Mouse (Mus musculus): Measurements from ENCODE around the gene Tbx6. TPM values are rescaled to one million over a fixed set of nuclear protein-coding genes. Genes with fewer than 3 reads are reported as not detected.
"Not testable (repeated sequence)": the region's sequence is repeated elsewhere in the genome, so short reads cannot be mapped to it uniquely, and the experiment has no call there.

The Tbx6 gene
- total RNA-seq, 2 experiments from 2014 or later = 0.54 to 0.68 TPM

DNA sequence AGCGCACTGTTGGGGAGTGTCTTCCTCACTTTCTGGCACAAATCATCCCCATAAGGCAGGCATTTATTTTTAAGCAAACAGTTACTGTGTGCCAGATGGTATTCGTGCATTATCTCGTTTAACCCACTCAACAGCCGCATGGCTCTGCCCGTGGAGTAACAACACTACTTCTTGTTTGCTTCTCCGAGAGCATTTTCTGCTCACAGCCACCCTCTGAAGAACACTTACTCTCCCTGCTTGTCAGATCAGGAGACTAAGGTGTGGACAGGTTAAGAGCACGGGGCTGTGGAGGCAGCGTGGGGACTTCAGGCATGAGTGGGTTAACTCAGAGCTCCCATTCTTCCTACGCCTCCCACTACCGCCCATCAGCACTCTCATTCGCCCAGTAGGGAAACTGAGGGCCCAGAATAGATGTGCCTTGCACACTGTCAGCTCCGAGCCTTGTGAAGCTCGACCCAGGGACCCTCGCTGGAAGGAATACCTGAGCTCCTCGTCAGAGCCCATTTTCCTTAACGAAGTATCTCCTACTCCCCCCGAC, 18.7 kb upstream of the Tbx6 start:
- peak; percentile 71 to 74 for DNase-seq (ENCODE audit: low spot score in 2 of 2)

DNA sequence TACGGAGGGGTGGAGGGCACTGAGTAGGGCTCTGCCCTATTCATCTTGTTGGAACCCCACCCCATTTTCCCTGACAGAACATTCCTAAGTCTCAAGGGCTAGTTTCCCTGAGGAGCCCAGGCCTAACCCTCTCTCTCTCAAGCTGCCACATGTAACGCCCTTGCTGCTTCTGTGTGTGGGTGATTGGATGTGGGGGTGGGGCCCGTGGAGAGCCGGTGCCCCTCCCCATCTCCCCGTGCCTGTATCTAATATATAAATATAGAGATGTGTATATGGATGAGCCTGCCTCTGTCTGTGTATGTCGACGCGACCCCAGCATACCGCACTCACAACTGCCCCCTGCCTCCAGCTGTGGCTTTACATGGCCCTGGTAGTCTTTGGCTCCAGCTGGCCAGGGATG, 15.7 kb upstream of the Tbx6 start:
- intact Hi-C loops (cut with DNase I) = no loop called here
- DNase-seq (ENCODE audit: low spot score in 2 of 2) = no peak

More for the DNA sequence above, 18.7 kb upstream of the Tbx6 start:
- intact Hi-C loops (cut with DNase I) = loop anchor here (2.0 to 5.0 kb wide), 2 partner anchors 36 to 60 kb away; no protein-coding TSS in a partner anchor

DNA sequence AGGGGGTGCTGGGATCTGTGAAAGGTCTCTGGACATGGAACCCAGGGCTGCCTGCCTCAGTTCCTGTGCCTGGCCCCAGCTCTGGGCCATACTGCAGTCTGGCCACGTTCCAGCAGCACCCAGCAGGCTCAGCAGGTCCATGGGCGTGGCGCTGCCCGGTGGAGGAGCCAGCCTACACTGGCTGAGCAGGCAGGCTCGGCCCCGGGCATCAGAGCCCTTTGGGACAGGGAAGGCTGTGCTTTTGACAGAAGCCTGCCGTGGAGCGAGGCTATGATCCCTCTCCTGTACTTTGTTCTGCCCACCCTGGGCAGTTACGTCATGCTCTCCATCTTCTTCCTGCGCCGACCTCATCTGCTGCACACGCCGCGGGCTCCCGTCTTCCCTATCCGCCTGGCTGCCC, 15.1 kb upstream of the Tbx6 start, which contains the start of gene Gdpd3:
Gdpd3 (plus strand) TSS at position 134 of the 400 bp plus-strand sequence.
- no peak for DNase-seq (ENCODE audit: low spot score in 2 of 2)
- intact Hi-C loops (cut with DNase I) = no loop called here

DNA sequence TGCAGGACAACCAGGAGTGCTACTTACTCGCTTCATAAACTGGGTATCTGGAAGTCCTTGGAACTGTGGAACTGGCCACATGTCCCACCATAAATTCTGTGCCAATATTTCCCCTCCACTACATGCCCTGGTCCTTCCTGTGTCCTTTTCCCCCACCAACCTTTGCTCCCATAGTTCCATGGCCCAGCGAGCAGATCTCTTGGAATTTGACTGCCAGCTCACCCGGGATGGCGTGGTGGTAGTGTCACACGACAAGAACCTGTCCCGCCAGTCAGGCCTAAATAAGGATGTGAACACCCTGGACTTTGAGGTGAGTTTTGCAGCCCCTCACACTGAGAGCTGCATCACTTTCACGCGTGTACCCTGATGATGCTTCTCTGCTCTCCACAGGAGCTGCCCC, 14.3 kb upstream of the Tbx6 start:
- intact Hi-C loops (cut with DNase I) = no loop called here
- no peak for DNase-seq (ENCODE audit: low spot score in 2 of 2)

DNA sequence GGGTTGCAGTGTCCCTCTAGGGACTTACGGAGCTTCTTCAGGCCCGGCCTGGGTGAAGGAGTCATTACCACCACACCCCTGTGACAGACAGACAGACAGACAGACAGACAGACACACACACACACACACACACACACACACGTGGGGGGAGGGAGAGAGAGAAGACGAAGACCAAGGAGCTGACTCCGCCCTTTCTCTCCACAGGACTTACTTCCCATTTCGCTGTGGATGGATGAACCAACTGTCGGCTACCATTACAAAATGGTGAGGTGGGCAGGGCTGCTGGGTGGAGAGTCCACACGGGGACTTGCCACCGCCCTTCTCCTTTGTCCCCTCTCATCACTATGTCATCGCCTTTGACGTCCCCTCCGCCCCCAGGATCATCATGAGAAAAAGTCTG, 10.5 kb upstream of the Tbx6 start:
- DNase-seq (ENCODE audit: low spot score in 2 of 2) = no peak
- intact Hi-C loops (cut with DNase I) = no loop called here

DNA sequence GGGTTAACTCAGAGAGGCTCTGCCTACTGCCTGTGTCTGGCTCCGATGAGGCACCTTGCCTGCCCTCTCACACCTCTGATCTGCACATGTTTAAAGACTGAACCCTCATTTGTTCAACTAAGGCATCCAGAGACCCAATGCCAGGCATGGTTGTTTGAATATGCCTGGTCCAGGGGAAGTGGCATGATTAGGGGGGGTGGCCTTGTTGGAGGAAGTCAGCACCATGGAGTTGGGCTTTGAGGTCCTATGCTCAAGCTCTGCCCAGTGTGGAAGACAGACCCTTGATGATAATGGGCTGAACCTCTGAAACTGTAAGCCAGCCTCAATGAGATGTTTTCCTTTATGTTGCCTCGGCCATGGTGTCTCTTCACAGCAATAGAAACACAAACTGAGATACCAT, 7.9 kb upstream of the Tbx6 start:
- no peak for DNase-seq (ENCODE audit: low spot score in 2 of 2)
- intact Hi-C loops (cut with DNase I) = no loop called here

DNA sequence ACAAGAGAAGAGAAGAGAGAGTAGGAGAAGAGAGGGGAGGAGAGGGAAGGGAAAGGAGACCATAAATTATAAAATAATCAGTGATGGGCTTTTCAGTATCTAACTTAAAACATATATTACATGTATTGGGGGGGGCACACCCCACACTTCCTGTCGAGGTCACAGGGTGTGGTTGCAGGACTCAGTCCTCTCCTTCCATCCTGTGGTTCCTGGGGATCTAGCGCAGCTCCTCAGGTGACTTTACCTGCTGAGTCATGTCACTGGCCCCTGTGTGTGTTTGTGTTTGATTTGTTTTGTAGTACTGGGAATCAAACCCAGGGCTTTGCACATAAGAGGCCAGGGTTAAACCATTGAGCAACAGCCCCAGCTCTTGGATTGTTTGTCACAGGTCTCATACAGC, 6.8 kb upstream of the Tbx6 start:
- intact Hi-C loops (cut with DNase I) = no loop called here
- DNase-seq (ENCODE audit: low spot score in 2 of 2) = no peak

DNA sequence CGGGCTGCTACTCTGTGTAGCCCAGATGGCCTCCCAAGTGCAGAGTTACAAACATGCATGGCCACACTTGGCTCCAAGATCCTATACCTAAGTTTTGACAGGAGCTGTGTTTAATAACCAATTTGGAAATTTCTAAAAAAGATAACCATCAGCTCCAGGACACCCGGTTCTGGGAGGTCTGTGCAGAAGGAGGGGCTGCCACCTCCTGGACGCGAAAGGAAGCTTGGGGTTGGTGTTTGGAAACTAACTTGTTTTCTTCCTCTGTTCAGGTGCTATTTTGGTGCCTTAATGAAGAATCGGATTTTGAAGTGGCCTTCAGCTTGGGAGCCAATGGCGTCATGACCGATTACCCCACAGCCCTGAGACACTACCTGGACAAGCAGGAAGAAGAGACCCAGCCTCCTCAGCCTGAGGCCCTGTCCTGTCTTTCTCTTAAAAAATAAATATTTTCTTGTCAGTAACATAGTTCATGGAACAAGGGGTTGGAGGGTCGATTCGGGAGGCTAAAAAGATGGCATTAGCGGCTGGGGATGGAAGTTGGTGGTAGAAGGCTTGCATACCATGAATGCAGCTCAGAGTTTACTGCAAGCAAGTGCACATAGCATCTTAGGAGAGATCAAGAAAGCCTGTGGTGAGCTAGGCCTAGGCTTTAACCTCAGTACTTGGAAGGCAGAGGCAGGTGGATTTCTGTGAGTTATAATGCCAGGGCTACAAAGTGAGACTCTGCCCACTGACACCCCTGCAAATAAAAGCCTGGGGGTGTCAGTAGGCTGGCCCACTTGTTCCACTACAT, 5.9 kb upstream of the Tbx6 start:
- intact Hi-C loops (cut with DNase I) = loop anchor here (5.0 kb wide), 1 partner anchor 73 kb away; no protein-coding TSS in a partner anchor
- no peak for DNase-seq (ENCODE audit: low spot score in 2 of 2)

DNA sequence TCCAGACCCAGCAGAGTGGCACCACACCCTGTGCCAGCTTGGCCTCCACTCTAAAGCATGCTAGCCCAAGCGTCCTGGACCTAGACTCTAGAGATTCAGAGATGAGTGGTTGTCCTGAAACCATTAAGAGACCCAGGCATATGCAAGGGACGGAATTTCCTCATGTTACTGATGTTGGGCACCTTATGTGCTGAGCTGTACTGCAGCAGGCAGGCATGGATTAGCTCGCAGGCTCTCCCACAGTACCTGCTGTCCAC, 5.4 kb upstream of the Tbx6 start:
- intact Hi-C loops (cut with DNase I) = loop anchor here (2.0 to 5.0 kb wide), 2 partner anchors 15 to 74 kb away; no protein-coding TSS in a partner anchor
- no peak for DNase-seq (ENCODE audit: low spot score in 2 of 2)

DNA sequence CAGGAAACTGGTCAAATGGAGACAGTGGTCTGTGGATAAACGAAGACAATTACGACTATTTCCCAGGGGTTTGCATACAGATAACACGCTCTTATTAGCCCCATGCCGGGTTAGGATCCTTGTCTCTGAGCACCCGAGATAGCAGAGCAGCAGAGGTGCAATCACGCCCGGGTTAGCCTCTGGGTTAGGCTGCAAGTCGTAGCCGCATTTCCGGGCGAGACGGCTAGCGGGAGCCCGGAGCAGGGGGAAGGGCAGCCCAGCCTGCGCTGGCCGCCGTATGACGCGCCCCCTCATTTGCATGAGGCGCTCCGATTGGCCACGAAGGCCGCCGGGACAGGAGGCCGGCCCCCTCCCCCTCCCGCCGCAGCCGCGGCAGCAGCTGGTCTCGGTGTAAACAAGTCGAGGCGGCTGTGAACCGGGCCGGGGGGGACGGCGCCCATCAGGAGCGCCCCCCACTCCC, 4.7 kb upstream of the Tbx6 start, which contains the start of gene Ypel3:
Ypel3 (plus strand) TSS at position 358 of the 460 bp plus-strand sequence.
- intact Hi-C loops (cut with DNase I) = loop anchor here (2.0 to 5.0 kb wide), 2 partner anchors 16 to 74 kb away; no protein-coding TSS in a partner anchor
- peak; percentile 93 to 97 for DNase-seq (ENCODE audit: low spot score in 2 of 2)

DNA sequence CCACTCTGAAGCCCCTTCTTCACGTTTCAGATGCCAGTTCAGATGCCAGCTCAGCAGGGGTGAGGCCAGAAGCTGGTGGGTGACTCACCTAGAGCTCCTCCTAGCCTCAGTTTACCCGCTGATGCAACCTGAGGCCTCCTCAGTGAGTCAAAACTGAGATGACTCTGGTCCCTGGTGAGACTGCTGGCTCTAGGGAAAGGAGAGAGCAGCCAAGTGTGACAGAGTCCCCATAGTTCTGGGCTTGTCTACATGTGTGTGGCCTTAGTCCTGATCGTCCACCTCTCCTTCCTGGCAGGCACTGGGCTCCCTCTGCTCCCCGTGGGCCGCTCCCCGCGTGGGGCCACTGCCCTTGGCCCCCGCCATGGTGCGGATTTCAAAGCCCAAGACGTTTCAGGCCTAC, 3.8 kb upstream of the Tbx6 start:
- intact Hi-C loops (cut with DNase I) = loop anchor here (2.0 to 5.0 kb wide), 2 partner anchors 17 to 75 kb away; no protein-coding TSS in a partner anchor
- DNase-seq (ENCODE audit: low spot score in 2 of 2) = no peak

DNA sequence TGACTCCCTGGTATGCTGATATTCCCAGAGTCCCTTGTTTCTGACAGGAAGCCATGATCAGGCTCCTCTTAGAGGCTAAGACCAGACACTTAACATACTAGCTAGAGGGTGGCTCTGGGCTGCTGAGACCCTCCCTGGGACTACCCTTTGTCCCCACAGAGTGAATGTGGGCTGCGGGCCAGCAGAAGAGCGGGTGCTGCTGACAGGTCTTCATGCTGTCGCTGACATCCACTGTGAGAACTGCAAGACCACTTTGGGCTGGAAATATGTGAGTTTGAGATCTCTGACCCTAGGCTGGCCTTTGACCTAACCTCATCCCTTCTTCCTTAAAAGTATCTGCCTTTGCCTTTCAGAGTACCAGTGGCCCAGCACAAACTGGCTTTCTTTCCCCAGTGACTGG, 3.1 kb upstream of the Tbx6 start:
- no peak for DNase-seq (ENCODE audit: low spot score in 2 of 2)
- intact Hi-C loops (cut with DNase I) = loop anchor here (5.0 kb wide), 1 partner anchor 76 kb away; no protein-coding TSS in a partner anchor

DNA sequence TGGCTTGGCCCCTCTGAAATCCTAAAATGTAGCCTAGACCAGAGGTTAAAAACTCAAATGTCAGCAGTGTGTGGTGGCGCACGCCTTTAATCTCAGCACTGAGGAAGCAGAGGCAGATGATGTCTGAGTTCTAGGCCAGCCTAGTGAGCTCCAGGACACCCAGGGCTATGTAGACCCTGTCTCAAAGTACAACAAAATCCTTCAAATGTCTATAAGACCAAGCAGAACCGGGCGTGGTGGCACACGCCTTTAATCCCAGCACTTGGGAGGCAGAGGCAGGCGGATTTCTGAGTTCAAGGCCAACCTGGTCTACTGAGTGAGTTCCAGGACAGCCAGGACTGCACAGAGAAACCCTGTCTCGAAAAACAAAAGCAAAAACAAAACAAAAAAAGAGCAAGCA, 2.2 kb upstream of the Tbx6 start:
- intact Hi-C loops (cut with DNase I) = loop anchor here (5.0 kb wide), 1 partner anchor 77 kb away; no protein-coding TSS in a partner anchor

DNA sequence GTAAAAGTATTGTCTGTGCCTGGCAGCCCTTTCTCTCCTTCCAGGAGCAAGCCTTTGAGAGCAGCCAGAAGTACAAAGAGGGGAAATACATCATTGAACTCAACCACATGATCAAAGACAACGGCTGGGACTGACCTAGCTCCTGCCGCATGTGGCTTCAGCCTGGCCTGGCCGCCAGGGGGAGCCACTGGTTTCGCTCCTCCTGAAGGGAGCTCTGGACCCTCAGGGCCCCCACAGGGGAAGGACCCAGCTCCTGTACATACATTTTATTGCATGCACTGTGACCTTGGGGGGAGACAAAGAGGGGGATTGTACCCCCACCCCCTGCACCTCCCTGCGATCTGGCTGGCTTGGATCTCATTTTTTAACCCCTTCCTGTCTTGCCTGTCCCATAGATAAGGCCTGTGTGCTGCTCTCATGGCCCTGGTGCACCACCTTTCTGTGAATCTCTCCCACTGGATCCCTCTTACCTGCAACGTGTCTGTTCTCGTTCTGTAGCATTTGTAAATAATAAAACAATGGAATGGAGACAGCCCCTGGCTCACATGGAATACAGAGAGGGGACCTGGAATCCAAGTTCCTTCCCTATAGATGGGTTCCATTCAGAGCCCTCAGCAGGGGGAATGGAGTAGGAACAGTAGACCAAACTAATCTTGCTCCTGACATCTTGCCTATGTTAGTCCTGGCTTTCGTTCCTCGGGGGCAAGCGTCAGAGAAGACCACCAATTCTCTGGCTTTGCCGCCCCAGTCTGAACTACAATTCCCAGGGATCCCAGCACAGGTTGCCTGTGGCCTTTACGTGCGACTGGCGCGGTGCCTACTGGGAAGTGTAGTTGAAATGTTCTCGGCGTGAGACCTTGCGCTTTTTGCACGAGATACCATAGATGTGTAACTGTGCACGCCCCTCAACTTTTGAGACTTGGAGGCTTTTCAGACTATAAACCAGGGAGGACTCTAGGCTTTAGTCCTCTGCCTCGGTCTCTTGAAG, 1.0 kb upstream of the Tbx6 start:
- intact Hi-C loops (cut with DNase I) = loop anchor here (1.0 to 5.0 kb wide), 2 partner anchors 12 to 78 kb away; partner anchors contain the start of gene Ppp4c
- peak; percentile 81 to 84 for DNase-seq (ENCODE audit: low spot score in 2 of 2)

More for the DNA sequence above, 2.2 kb upstream of the Tbx6 start:
- not testable (repeated sequence) for DNase-seq (ENCODE audit: low spot score in 2 of 2)

DNA sequence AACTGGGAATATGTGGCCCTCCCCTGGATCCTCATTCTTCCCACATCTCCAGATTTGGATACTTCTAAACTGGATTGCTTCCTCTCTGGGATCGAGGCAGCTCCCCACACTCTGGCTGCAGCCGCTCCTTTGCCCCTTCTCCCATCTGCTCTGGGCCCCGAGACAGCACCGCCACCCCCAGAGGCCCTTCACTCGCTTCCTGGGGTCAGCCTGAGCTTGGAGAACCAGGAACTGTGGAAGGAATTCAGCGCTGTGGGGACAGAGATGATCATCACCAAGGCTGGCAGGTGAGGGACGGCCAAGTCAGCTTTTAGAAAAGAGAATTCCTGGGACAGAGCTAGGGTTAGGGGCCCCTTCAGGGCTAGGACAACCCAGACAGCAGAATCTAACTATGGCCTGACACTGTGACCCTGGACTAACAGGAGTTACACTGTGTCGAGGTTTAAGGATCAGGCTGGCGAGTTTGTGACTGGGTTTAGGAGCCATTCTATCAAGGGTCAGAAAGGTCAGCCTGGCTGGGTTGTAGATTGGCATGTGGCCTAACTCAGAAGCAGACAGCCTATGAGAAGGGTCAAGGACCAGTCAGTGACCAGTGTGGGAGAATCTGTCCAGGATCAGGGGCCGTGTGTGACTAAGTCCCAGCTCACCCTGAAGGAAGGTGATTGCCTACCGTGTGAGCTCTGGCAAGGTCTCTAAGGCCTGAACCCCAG, 533 bp downstream of the Tbx6 start:
- intact Hi-C loops (cut with DNase I) = no loop called here
- DNase-seq (ENCODE audit: low spot score in 2 of 2) = no peak

DNA sequence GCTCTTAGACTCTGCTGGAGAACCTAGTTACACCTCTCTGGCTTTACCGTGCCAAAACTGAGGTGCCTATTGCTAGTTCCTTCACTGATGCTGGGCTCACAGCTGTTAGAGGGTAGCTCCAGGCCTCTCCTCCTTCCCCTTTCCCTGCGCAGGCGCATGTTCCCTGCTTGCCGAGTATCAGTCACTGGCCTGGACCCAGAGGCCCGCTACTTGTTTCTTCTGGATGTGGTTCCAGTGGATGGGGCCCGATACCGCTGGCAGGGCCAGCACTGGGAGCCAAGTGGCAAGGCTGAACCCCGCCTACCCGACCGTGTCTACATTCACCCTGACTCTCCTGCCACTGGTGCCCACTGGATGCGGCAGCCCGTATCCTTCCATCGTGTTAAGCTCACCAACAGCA, 1.4 kb downstream of the Tbx6 start:
- DNase-seq (ENCODE audit: low spot score in 2 of 2) = no peak
- intact Hi-C loops (cut with DNase I) = no loop called here

DNA sequence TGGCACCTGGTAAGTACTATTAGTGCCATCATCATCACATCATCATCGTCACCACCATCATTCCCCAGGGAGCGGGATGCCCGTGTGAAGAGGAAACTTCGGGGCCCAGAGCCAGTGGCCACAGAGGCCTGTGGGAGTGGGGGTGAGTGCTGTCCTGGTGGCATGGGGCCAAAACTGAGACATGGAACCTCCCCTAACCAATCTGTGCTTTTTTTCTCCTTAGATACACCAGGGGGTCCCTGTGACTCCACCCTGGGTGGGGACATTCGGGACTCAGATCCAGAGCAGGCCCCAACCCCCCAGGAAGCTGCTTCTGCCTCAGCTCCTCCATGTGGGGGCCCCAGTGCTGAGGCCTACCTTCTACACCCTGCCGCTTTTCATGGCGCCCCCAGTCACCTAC, 3.2 kb downstream of the Tbx6 start:
- DNase-seq (ENCODE audit: low spot score in 2 of 2) = no peak
- intact Hi-C loops (cut with DNase I) = no loop called here

DNA sequence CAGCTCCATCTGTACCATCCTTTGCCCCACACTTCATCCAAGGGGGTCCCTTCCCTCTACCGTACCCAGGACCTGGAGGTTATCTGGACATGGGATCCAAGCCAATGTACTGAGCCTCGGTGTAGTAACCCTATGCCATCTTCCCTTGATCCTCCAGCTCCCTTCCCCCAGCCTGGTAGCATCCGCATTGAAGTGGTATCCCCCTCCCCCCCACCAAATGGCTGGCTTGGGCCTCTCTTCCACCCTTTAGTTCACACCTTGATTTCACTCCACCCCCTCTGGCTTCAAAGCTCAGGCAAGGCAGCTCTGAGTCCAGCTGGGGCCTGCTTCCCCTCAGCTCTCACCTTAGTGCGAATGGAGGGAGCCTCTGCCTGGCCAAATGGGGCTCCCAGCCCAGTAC, 3.8 kb downstream of the Tbx6 start:
- no peak for DNase-seq (ENCODE audit: low spot score in 2 of 2)
- intact Hi-C loops (cut with DNase I) = no loop called here

DNA sequence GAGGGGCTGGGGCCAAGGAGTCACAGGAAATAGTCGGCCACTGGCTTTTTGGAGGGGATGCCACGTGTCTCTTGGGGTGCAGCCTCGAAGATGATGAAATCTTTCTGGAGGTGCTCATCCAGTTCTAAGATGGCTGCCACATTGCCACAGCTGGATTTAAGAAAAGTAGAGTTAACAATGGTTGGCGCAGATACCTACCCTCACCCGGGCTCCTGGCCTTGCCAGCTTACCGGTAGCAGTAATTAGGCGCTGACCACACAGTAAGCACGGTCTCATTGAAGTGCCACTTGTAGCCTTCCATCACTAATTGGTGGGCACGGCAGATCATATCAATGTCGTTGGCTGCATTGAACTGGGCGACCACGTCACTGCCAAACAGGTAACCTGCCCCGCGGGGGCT, 4.9 kb downstream of the Tbx6 start:
- intact Hi-C loops (cut with DNase I) = no loop called here
- no peak for DNase-seq (ENCODE audit: low spot score in 2 of 2)
